Mouse (Mus musculus) liver, embryonic 11.5 days (tissue): ENCODE results near the gene Slc30a3. TPM values are rescaled to one million over a fixed set of nuclear protein-coding genes. Genes with fewer than 3 reads are reported as not detected.
"Not testable (repeated sequence)": the region's sequence is repeated elsewhere in the genome, so short reads cannot be mapped to it uniquely, and the experiment has no call there.

ENCODE experiments used
- ATAC-seq: fragments of 200-750 bp; cut with Nextera tagmentation; replicated peaks from 2 replicates; pipeline ENCODE4 v1.8.0; 2017; ENCODE audit warnings: moderate number of reproducible peaks, mild to moderate bottlenecking, moderate TSS enrichment, moderate library complexity; ENCODE audit not compliant: low FRiP score
- DNase-seq: peaks from one replicate; pipeline ENCODE4 v3.0.0-alpha.2; 2017; ENCODE audit warnings: low spot score
- H3K27ac ChIP-seq: fragments of 300-500 bp; sonication (generic); 2 replicates; pipeline ENCODE4 v1.5.1; 2014; ENCODE audit warnings: mild to moderate bottlenecking, low read depth, low read length, control low read depth
- H3K27me3 ChIP-seq: fragments of 300-500 bp; sonication (generic); replicated peaks from 2 replicates; pipeline ENCODE4 v1.6.1; 2014; ENCODE audit warnings: low read length, mixed read lengths; ENCODE audit not compliant: control insufficient read depth, insufficient read depth
- H3K36me3 ChIP-seq: fragments of 300-500 bp; sonication (generic); 2 replicates; pipeline ENCODE4 v1.6.1; 2014; ENCODE audit warnings: mild to moderate bottlenecking, low read length, moderate library complexity, mixed read lengths; ENCODE audit not compliant: control insufficient read depth, insufficient read depth
- H3K4me1 ChIP-seq: fragments of 300-500 bp; sonication (generic); replicated peaks from 2 replicates; pipeline ENCODE4 v1.6.1; 2014; ENCODE audit warnings: low read length, mixed read lengths; ENCODE audit not compliant: control insufficient read depth, insufficient read depth
- H3K4me2 ChIP-seq: fragments of 300-500 bp; sonication (generic); 2 replicates; pipeline ENCODE4 v1.6.1; 2014; ENCODE audit warnings: mild to moderate bottlenecking, control low read depth, moderate library complexity
- H3K4me3 ChIP-seq: fragments of 300-500 bp; sonication (generic); 2 replicates; pipeline ENCODE4 v1.5.1; 2014; ENCODE audit warnings: low read depth, low read length, control low read depth
- H3K9ac ChIP-seq: fragments of 300-500 bp; sonication (generic); 2 replicates; pipeline ENCODE4 v1.6.1; 2014; ENCODE audit warnings: low read depth, low read length, control low read depth
- H3K9me3 ChIP-seq: fragments of 300-500 bp; sonication (generic); 2 replicates; pipeline ENCODE4 v1.6.1; 2016; ENCODE audit warnings: low read length, inconsistent platforms, mixed read lengths; ENCODE audit not compliant: control insufficient read depth
- WGBS: fragments of 180-500 bp; shearing (Covaris S2); extraction: QIAGEN DNeasy Blood & Tissue Kit; methylation state at CpG from one replicate; pipeline ENCODE4 v1.1.7; 2014; 5-methylcytosine and 5-hydroxymethylcytosine counted together
- polyA plus RNA-seq: library from polyadenylated mRNA; unstranded; fragments of >200 nt; fragmentation: Nextera tagmentation; extraction: Ambion mirVana; gene quantifications from 2 replicates; pipeline ENCODE4 v1.2.1, GENCODE M21; 2014

Slc30a3 gene
- polyA plus RNA-seq, 1 experiment from 2014 or later, result 1.1 TPM

- no peak for ATAC-seq
- H3K4me3 ChIP-seq, result no peak overlapping the region
These were observed 37.0 kb downstream of the Slc30a3 start for GRCm38 (mm10) chr5:31071059-31071458.

GRCm38 (mm10) chr5:31069810-31070209 lies 38.2 kb downstream of the Slc30a3 start:
- Histone ChIP-seq H3K4me1 (no peaks in the 10 kb centered on the region), H3K4me2 (no peak overlapping the region), H3K36me3 (peaks cover 78% of the 10 kb centered on the region), H3K27me3 (no peaks in the 10 kb centered on the region), H3K9me3 (no peaks in the 10 kb centered on the region), H3K9ac (no peak overlapping the region), H3K4me3 (no peak overlapping the region), H3K27ac (no peak overlapping the region)
- ATAC-seq, result no peak
- WGBS, result 92% methylated on average over 3 of the region's 3 CpGs
- DNase-seq, result no peak

More at GRCm38 (mm10) chr5:31071059-31071458, 37.0 kb downstream of the Slc30a3 start:
- H3K36me3 ChIP-seq, result peaks cover 89% of the 10 kb centered on the region
- no peaks in the 10 kb centered on the region for H3K4me1 ChIP-seq
- no peak overlapping the region for H3K9ac ChIP-seq
- DNase-seq, result no peak
- no peak overlapping the region for H3K27ac ChIP-seq
- 74% methylated on average over 2 of the region's 2 CpGs for WGBS
- no peaks in the 10 kb centered on the region for H3K27me3 ChIP-seq
- H3K9me3 ChIP-seq, result no peaks in the 10 kb centered on the region
- no peak overlapping the region for H3K4me2 ChIP-seq

- Histone ChIP-seq H3K9ac (peak overlapping the region; percentile 66), H3K9me3 (no peaks in the 10 kb centered on the region), H3K27me3 (no peaks in the 10 kb centered on the region), H3K27ac (peak overlapping the region; percentile 10; the same call in 1 of the 2 replicates), H3K4me3 (peak overlapping the region; percentile 69), H3K4me1 (peaks cover 5% of the 10 kb centered on the region), H3K4me2 (peak overlapping the region; percentile 71), H3K36me3 (peaks cover 18% of the 10 kb centered on the region)
- 17% methylated on average over 19 of the region's 19 CpGs for WGBS
- DNase-seq (peak; percentile 43), ATAC-seq (no peak; the same call in 1 of the 2 replicates)
These were observed 52.6 kb downstream of the Slc30a3 start for GRCm38 (mm10) chr5:31055216-31056140.

GRCm38 (mm10) chr5:31054261-31055215 lies 53.5 kb downstream of the Slc30a3 start, which contains the start of gene Cad:
TSS of gene Cad (plus strand) at chr5:31054780.
- Histone ChIP-seq H3K27ac (peak within 1 kb of the TSS; percentile 68), H3K36me3 (peaks cover 11% of the 10 kb centered on the region), H3K4me1 (peaks cover 5% of the 10 kb centered on the region), H3K9me3 (no peaks in the 10 kb centered on the region), H3K27me3 (no peaks in the 10 kb centered on the region), H3K4me2 (peak within 1 kb of the TSS; percentile 71), H3K9ac (peak within 1 kb of the TSS; percentile 66), H3K4me3 (peak within 1 kb of the TSS; percentile 69)
- ATAC-seq, result peak; percentile 97
- DNase-seq, result peak; percentile 96
- 2% methylated on average over 64 of the region's 64 CpGs for WGBS

- ATAC-seq, DNase-seq, H3K27ac ChIP-seq, H3K4me1 ChIP-seq, H3K9me3 ChIP-seq, H3K36me3 ChIP-seq, H3K27me3 ChIP-seq: not testable (repeated sequence)
- WGBS, result 69% methylated on average over 4 of the region's 4 CpGs
- Histone ChIP-seq H3K4me3 (peak overlapping the region; percentile 69), H3K9ac (peak overlapping the region; percentile 66), H3K4me2 (peak overlapping the region; percentile 71)
These were observed 54.3 kb downstream of the Slc30a3 start for GRCm38 (mm10) chr5:31053728-31054127.

GRCm38 (mm10) chr5:31050427-31050826 lies 57.6 kb downstream of the Slc30a3 start:
- no peak overlapping the region for H3K27ac ChIP-seq
- peaks cover 3% of the 10 kb centered on the region; the same call in 1 of the 2 replicates for H3K36me3 ChIP-seq
- no peaks in the 10 kb centered on the region for H3K27me3 ChIP-seq
- no peak overlapping the region for H3K9ac ChIP-seq
- no peak overlapping the region for H3K4me3 ChIP-seq
- H3K4me1 ChIP-seq, result peaks cover 10% of the 10 kb centered on the region
- H3K4me2 ChIP-seq, result no peak overlapping the region
- no peak for DNase-seq
- no peak for ATAC-seq
- no peaks in the 10 kb centered on the region for H3K9me3 ChIP-seq

- Histone ChIP-seq H3K9me3 (no peaks in the 10 kb centered on the region), H3K9ac (peak within 1 kb of the TSS; percentile 84), H3K4me3 (peak within 1 kb of the TSS; percentile 83), H3K4me1 (peaks cover 8% of the 10 kb centered on the region), H3K36me3 (peaks cover 3% of the 10 kb centered on the region; the same call in 1 of the 2 replicates), H3K27me3 (no peaks in the 10 kb centered on the region), H3K27ac (peak within 1 kb of the TSS; percentile 88), H3K4me2 (peak within 1 kb of the TSS; percentile 95)
- WGBS, result under 1% methylated on average over 23 of the region's 23 CpGs
- ATAC-seq (peak; percentile 15; the same call in 1 of the 2 replicates), DNase-seq (peak; percentile 61)
These were observed 59.0 kb downstream of the Slc30a3 start, which contains the start of gene Slc5a6 for GRCm38 (mm10) chr5:31048763-31049641. TSS of gene Slc5a6 (minus strand) at chr5:31048924.
